Mouse (Mus musculus): Measurements from ENCODE around the gene Ap5m1.

Ap5m1 gene

DNA sequence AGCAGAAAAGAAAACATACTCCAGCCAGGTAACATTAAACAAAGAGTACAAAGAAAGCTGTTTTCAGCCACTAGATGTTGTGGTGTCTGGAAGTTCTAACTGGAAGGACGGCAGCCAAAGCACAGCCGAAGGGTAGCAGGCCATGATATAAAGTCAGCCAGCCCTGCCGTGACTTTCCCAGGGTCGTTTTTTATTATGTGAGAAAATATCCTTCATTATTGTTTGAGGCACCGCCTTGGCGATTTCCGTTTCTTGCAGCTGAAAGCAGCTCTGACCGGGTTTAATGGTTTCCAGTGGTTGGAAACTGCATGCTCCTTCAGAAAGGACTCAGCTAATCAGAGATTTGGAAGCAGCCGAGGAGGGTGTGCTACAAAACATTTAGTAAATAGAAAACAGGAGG is 55.8 kb downstream of the Ap5m1 start:
- DNase-seq (ENCODE audit: low read depth in 2 of 2, low spot score in 2 of 2) = no peak

DNA sequence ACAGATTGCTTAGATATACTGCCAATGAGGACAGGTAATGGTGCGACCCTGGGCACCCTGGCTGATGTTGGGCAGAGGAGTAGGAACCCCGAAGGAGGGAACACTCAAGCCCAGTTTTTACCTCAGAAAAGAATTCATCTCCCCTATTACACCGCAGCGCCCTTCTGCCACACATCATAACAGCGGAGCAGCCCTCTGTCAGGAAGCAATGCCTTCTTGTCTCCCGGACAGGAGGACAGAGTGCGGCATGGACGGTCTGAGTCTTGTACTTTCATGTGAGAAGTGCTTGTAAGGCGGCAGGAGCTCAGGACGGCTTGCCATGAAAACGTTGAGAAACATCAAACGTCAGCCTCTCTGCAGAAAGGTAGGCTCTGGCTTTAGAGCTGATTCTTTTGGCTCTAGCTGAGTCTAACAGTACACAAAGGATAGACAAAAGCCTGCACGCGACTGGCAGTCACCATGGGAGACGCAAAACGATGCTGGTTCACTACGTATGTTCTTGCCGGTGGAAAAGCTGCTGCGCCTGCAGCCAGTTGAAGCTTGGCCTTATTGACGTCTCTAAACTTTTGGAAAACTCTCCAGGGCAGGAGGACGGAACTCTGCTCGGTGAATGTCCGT is 61.4 kb downstream of the Ap5m1 start:
- DNase-seq (ENCODE audit: low read depth in 2 of 2, low spot score in 2 of 2) = no peak

DNA sequence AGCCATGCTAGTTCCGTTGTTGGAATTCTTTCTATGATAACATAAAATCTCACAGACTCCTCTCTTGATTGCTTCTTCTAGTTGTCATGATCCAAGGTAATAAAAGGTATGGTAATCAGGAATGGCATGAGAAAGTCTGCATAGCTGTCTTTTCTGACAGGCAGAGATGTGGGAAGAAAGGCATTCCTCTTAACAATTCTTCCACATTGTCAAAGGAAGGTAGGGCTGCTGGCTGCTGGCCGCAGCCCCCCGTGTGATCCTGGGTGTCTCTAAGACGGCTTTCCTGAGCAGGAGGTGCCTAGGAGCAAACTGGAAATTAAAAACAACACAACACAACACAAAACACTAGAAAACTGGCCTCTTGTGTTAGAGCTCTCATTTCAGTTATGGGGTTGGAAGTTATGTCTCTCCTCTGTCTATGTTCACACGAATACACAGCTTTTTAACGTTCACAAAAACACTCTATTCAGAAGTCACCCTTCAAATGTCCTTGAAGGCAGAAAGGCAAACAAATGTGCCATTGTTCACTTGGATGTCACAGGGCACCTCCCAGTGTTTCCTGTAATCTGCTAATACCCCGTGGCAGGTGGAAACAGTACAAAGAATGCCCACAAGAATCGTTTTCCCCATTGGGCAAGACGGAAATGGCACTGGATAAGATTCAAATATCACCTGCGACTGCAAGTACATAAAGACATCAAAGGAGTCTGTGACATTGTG is 62.8 kb downstream of the Ap5m1 start:
- no peak for DNase-seq (ENCODE audit: low read depth in 2 of 2, low spot score in 2 of 2)

DNA sequence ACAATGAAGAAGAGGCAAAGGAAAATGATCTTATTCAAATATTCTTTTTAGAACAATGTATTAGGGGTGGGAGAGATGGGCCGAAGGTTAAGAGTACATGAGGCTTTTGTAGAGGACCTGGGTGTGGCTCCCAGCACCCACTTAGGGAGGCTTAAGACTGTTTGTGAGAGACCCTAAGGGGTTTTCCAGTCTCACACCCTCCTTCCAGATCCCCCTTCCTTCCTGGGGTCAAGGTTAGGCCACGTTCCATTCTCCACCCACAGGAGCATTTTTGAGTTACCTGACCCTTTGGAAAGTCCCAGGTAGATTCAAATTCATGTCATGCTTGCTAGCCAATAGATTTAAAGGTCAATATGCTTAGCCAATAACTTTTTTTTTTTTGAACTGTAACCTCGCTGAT is 66.5 kb downstream of the Ap5m1 start:
- DNase-seq (ENCODE audit: low read depth in 2 of 2, low spot score in 2 of 2) = no peak

DNA sequence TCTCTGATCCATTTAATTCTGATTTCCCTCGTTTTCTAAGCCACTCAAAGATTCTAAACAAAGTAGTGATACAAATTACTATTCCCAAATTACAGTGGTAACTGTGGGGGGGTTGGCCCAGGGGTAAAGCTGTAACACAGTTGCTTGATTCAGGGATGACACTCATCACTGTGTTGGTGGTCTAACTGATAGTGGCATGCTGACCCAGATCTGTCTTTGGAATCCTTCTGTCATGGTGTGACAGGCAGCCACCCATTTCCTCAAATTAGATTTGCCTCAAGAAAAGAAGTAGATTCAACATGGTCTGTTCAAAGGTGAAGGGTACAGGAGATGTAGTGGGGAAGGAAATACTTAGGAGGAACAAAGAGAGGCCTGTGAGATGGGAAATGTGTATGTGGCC is 72.3 kb downstream of the Ap5m1 start:
- DNase-seq (ENCODE audit: low read depth in 2 of 2, low spot score in 2 of 2) = no peak

DNA sequence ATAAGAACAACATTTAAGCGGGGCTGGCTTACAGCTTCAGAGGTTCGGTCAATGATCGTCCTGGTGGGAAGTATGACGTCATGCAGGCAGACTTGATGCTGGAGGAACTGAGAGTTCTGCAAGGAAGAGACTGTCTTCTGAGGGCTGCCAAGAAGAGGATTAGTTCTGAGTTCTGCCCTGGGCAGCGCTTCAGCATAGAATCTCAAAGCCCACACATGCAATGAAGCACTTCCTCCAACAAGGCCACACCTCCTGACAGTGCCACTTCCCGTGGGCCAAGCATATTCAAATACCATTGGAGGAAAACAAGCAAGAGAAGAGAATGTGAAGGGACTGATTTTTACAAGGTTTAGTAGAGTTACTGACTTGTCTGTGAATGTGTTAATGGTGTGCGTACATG is 74.9 kb downstream of the Ap5m1 start:
- DNase-seq (ENCODE audit: low read depth in 2 of 2, low spot score in 2 of 2) = no peak
